Mouse (Mus musculus) spleen, postnatal 10 days (tissue): ENCODE data around the gene Dkkl1.
A peak's percentile ranks its signal among the peaks of the same experiment; 100 is the strongest.

ENCODE experiments used
- DNase-seq, 2 experiments: peaks; one replicate each; pipeline ENCODE4 v3.0.0; 2021 to 2022; ENCODE audit warnings: low spot score in 2 of 2

Dkkl1 gene

DNA sequence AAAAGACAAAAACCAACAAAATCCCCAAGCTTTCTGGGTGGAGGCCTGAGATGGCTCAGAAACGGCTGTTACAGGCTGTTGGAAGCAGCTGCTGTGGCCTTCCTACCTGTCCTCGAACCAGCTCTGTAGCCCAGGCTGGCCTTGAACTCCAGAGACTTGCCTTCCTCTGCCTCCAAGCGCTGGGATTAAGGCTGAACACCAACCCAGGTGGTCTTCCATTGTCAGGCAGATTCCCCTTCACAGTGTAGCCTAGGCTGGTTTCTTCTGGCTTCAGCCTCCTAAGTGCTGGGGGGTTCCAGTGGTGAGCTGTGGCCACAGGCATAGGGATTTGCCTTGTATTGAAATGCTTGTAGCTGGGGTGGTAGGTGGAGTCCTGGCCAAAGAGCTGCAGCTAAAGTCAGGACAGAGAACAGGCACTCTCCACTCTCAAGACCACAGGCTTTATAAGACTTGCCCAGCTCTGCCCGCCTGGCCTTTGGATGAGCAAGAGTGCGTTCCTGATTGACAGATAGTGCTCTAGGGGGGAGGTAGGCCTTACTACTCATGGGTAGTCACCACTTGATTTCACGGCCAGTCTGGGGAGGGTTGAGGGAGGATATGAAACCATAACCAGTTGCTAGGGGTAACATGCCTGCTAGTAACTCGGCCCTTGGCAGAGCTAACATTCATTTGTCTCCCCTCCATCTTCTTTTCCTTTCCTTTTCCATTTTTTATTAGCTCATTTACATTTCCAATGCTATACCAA is 17.7 kb upstream of the Dkkl1 start:
- DNase-seq = peak in 1 of 2 experiments; percentile 56

DNA sequence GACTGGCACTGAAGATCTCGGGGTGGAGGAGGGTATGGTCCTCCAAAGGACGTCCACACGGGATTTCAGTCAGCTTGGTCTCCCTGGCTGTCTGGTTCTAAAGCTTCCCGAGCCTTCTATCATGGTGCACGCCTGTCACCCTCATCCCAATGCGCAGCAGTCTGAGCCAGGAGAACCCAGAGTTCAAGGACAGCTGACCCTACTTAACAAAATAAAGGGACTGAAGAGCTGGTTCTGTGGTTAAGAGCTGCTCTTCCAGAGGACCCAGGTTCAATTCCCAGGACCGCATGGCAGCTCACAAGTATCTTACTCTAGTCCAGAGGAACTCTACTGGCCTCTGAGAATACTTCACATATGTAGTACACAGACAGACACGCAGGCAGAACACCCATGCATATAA is 17.1 kb upstream of the Dkkl1 start:
- no peak for DNase-seq

GRCm38 (mm10) chr7:45228548-45228947 is 16.6 kb upstream of the Dkkl1 start:
- no peak for DNase-seq

- DNase-seq = no peak
Measured at GRCm38 (mm10) chr7:45226421-45226820, 14.5 kb upstream of the Dkkl1 start.

DNA sequence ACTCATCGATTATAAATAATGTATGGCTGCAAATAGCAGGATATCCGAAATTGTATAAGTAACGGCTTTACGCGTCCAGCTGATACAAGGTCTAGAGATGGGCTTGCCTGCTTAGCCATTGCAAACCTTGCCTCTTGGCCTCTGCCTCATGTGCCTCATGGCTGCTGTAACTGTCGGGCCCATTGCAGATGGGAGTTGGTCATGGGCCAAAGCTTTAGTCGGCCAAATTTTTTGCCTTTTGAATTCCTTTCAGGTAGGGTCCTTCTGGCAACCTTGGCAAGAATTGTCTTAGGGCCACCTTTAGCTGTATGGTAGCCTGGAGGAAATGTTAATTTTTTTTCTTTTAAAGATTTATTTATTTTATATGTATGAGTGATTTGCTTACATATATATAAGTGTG is 12.9 kb upstream of the Dkkl1 start:
- no peak for DNase-seq

- DNase-seq = no peak
Measured at GRCm38 (mm10) chr7:45221680-45222079, 9.7 kb upstream of the Dkkl1 start.

GRCm38 (mm10) chr7:45216442-45217183 is 4.7 kb upstream of the Dkkl1 start:
- DNase-seq = peak in 1 of 2 experiments; percentile 31

GRCm38 (mm10) chr7:45215673-45216441 is 3.9 kb upstream of the Dkkl1 start, which contains the start of gene Tead2:
Gene Tead2, plus strand, starts transcription at chr7:45215753.
- DNase-seq = no peak

DNA sequence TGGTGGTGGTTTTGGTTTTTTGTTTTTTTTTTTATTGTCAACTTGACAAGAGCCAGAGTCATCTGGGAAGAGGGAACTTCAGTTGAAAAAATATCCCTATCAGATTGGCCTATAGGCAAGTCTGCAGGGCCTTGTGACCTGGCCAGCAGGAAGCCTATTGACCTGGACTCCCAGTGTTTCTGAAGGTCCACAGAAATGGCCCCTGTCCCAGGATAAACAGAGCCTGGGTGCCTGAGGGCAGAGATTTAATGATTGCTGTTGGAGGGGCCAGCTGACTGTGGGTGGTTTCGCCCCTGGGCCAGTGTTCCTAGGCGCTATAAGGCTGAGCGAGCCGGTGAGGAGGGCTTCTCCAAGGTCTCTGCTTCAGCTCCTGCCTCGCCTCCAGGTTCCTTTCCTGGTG is 1.8 kb upstream of the Dkkl1 start:
- no peak for DNase-seq

GRCm38 (mm10) chr7:45212356-45212755 is 409 bp upstream of the Dkkl1 start:
- DNase-seq = no peak

GRCm38 (mm10) chr7:45211070-45211469 is 877 bp downstream of the Dkkl1 start:
- no peak for DNase-seq

DNA sequence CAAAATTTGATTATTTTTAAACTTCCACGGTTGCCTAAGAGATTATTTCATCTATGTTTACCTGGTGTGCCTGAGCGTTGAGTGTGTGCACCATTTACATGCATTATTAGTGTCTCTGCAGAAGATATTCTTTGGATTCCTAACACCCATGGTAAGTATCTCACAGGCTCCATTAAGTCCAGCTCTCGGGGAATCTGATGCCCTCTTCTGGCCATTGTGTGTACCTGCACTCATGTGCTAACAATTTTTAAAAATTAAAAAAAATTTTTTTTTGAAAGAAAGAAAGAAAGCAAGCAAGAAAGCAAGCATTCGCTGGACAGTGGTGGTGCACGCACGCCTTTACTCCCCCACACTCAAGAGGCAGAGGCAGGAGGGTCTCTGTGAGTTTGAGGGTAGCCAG is 3.7 kb downstream of the Dkkl1 start:
- no peak for DNase-seq

- peak; percentile 63 to 88 for DNase-seq
Measured at GRCm38 (mm10) chr7:45204380-45205143, 7.4 kb downstream of the Dkkl1 start, which contains the start of gene Ccdc155. Gene Ccdc155, minus strand, starts transcription at chr7:45204892.

GRCm38 (mm10) chr7:45202654-45203053 is 9.3 kb downstream of the Dkkl1 start:
- no peak for DNase-seq

DNA sequence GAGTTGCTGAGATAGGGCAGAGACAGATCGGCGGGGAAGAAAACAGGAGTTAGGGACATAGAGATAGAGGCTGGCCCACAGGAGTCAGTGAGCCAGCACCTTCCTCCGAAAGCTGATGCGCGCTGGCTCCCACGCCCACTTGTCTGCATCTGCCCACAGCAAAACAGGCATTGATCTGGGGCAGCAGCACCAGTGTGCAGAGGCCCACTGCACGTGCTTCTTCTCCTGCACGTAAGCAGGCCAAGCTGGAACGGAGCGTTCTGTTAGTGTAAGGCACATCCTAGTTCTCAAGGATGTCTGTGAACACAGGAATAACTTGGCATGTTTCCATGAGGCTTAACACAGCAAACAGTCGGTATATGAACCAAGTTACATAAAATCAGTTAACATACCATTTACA is 13.0 kb downstream of the Dkkl1 start:
- DNase-seq = no peak

DNA sequence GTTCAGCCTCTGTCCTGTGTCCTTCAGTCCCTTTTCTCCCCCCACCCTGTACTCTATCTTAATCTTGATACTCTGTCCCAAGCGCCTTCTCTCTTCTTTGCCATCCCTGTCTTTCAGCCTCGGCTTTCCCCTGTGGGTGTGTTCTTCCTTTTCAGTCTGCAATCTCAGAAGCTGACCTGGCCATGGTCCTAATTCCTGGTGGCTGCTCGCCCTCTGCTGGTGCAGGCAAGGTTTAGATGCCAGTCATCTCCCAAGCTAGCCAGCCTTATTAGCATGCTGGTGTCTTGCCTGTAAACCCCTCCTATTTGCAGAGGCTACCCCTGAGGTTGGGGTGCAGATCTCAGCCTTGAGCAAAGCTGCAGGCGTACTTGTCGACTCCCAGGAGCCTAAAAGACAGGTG is 13.5 kb downstream of the Dkkl1 start:
- DNase-seq = peak in 1 of 2 experiments; percentile 68

DNA sequence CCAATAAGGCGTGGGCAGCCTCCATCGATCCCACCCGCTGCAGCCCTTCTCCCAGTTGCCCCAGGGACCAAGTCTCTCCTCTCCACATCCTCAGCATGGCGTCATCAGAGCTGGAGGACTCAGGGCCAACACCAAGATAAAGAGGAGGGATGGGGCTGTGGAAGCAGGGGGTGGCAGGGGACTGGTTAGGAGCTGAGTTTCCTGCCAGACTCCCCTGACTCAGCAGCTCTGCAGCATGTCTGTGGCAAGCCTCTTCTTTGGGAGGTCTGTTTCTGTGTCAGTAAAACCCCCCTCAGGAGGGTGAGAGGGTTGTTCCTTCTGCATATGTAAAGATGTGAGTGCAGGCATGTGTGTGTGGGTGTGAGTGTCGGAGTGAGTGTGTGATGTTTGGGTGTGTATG is 15.0 kb downstream of the Dkkl1 start:
- DNase-seq = no peak

GRCm38 (mm10) chr7:45196176-45196535 is 15.8 kb downstream of the Dkkl1 start:
- no peak for DNase-seq

- DNase-seq = no peak
Measured at GRCm38 (mm10) chr7:45195341-45196175, 16.4 kb downstream of the Dkkl1 start.

DNA sequence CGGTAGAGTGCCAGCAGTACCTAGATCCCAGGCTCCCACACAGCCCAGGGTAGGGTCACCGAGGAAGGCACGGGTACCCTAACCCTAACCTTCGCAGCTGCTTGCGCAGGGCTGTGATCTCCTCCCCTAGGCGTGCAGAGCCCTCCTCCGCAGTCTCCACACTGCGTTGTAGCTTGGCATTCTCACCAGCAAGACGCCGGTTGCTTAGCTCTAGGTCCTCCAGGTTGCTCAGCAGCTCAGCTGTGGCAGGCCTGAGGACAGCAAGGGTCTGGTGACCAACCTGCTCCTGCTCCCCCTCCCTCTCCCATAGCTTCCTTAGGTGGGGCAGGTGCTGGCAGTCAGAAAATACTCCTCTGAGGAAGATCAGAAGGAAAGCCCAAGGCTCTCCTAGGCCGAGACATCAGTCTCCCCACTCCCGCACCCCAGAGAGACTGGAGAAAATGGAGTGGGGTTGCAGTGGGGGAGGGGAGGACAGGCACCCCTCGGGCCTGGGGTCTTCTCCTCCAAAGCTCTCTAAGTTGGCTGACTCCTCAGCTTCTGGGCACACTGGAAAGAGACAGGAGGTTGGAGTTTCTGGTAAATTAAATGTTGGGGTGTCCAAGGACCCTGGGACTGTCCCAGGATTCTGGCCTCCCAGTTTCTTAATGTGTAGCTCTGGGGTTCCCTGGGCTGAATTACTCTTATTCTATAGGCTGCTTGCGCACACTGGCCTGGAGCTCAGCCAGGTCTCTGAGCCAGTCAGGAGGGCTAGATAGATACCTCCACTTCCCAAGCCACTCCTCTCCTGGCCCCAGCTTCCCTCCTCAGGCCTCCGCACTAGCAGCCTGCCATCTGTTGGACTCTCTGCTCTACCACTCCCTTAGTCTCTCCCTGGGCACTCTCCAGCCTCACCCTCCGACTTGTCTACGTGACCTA is 17.8 kb downstream of the Dkkl1 start:
- no peak for DNase-seq
